Mouse (Mus musculus): ENCODE data around the gene Adamts18. TPM values are rescaled to one million over a fixed set of nuclear protein-coding genes. Genes with fewer than 3 reads are reported as not detected.

Adamts18 gene
- total RNA-seq, 1 experiment, result not detected

GRCm38 (mm10) chr8:113883994-113884393, 35.5 kb upstream of the Adamts18 start:
- Histone ChIP-seq H3K4me3 (ENCODE audit: insufficient read depth in 1 of 2, low read depth in 1 of 2, low read length in 2 of 2, poor library complexity in 1 of 2, severe bottlenecking in 1 of 2) (no peak overlapping the region), H3K36me3 (ENCODE audit: control insufficient read depth, insufficient read depth, low read length, poor library complexity, severe bottlenecking) (no peaks in the 10 kb centered on the region), H3K4me1 (ENCODE audit: control insufficient read depth in 2 of 2, insufficient read depth in 2 of 2, low read length in 2 of 2, poor library complexity in 1 of 2) (no peaks in the 10 kb centered on the region; a peak in 1 of 4 replicates), H3K27ac (ENCODE audit: insufficient read depth, low read depth, low read length, poor library complexity, severe bottlenecking) (no peak overlapping the region), H3K9me3 (ENCODE audit: control insufficient read depth, insufficient read depth, low read depth, low read length) (no peaks in the 10 kb centered on the region), H3K9ac (ENCODE audit: insufficient read depth, low read depth, low read length, poor library complexity, severe bottlenecking) (no peak overlapping the region)
- in situ Hi-C loops (cut with MboI; ENCODE audit: low sequenced_read_pairs in 2 of 2, unreplicated experiment in 2 of 2), result no loop called here
- peak; percentile 55 for DNase-seq (ENCODE audit: low read depth, low spot score)
- TF ChIP-seq HCFC1 (IDR thresholded peaks at IDR 0.05; ENCODE audit: borderline replicate concordance, insufficient read depth, low read length) (no peak), CHD2 (IDR thresholded peaks at IDR 0.05; ENCODE audit: low read depth, low read length) (no peak), ZNF384 (IDR thresholded peaks at IDR 0.05; ENCODE audit: low read depth, low read length) (no peak), ZC3H11A (IDR thresholded peaks at IDR 0.05; ENCODE audit: borderline replicate concordance, low read depth, low read length) (no peak), MAFK (IDR thresholded peaks at IDR 0.05; ENCODE audit: insufficient read depth, low read depth, low read length) (no peak)

GRCm38 (mm10) chr8:113882558-113882957, 34.0 kb upstream of the Adamts18 start:
- Histone ChIP-seq H3K27ac (ENCODE audit: insufficient read depth, low read depth, low read length, poor library complexity, severe bottlenecking) (no peak overlapping the region), H3K36me3 (ENCODE audit: control insufficient read depth, insufficient read depth, low read length, poor library complexity, severe bottlenecking) (no peaks in the 10 kb centered on the region), H3K4me1 (ENCODE audit: control insufficient read depth in 2 of 2, insufficient read depth in 2 of 2, low read length in 2 of 2, poor library complexity in 1 of 2) (no peaks in the 10 kb centered on the region; a peak in 1 of 4 replicates), H3K4me3 (ENCODE audit: insufficient read depth in 1 of 2, low read depth in 1 of 2, low read length in 2 of 2, poor library complexity in 1 of 2, severe bottlenecking in 1 of 2) (no peak overlapping the region), H3K9ac (ENCODE audit: insufficient read depth, low read depth, low read length, poor library complexity, severe bottlenecking) (no peak overlapping the region), H3K9me3 (ENCODE audit: control insufficient read depth, insufficient read depth, low read depth, low read length) (no peaks in the 10 kb centered on the region)
- in situ Hi-C loops (cut with MboI; ENCODE audit: low sequenced_read_pairs in 2 of 2, unreplicated experiment in 2 of 2), result no loop called here
- TF ChIP-seq ZC3H11A (IDR thresholded peaks at IDR 0.05; ENCODE audit: borderline replicate concordance, low read depth, low read length) (no peak), MAFK (IDR thresholded peaks at IDR 0.05; ENCODE audit: insufficient read depth, low read depth, low read length) (no peak), ZNF384 (IDR thresholded peaks at IDR 0.05; ENCODE audit: low read depth, low read length) (no peak), CHD2 (IDR thresholded peaks at IDR 0.05; ENCODE audit: low read depth, low read length) (no peak), HCFC1 (IDR thresholded peaks at IDR 0.05; ENCODE audit: borderline replicate concordance, insufficient read depth, low read length) (no peak)
- no peak for DNase-seq (ENCODE audit: low read depth, low spot score)

- H3K9me3 ChIP-seq (ENCODE audit: control insufficient read depth, insufficient read depth, low read depth, low read length), result no peaks in the 10 kb centered on the region
- TF ChIP-seq ZC3H11A (IDR thresholded peaks at IDR 0.05; ENCODE audit: borderline replicate concordance, low read depth, low read length), result no peak
- no peak overlapping the region for H3K27ac ChIP-seq (ENCODE audit: insufficient read depth, low read depth, low read length, poor library complexity, severe bottlenecking)
- H3K4me1 ChIP-seq (ENCODE audit: control insufficient read depth in 2 of 2, insufficient read depth in 2 of 2, low read length in 2 of 2, poor library complexity in 1 of 2), result no peaks in the 10 kb centered on the region; a peak in 1 of 4 replicates
- H3K4me3 ChIP-seq (ENCODE audit: insufficient read depth in 1 of 2, low read depth in 1 of 2, low read length in 2 of 2, poor library complexity in 1 of 2, severe bottlenecking in 1 of 2), result no peak overlapping the region
- no peak for DNase-seq (ENCODE audit: low read depth, low spot score)
- in situ Hi-C loops (cut with MboI; ENCODE audit: low sequenced_read_pairs in 2 of 2, unreplicated experiment in 2 of 2), result no loop called here
- no peaks in the 10 kb centered on the region for H3K36me3 ChIP-seq (ENCODE audit: control insufficient read depth, insufficient read depth, low read length, poor library complexity, severe bottlenecking)
- H3K9ac ChIP-seq (ENCODE audit: insufficient read depth, low read depth, low read length, poor library complexity, severe bottlenecking), result no peak overlapping the region
Measured at GRCm38 (mm10) chr8:113878411-113879006, 30.0 kb upstream of the Adamts18 start.

- no peak for TF ChIP-seq CHD2 (IDR thresholded peaks at IDR 0.05; ENCODE audit: low read depth, low read length)
- no peak for TF ChIP-seq ZNF384 (IDR thresholded peaks at IDR 0.05; ENCODE audit: low read depth, low read length)
- TF ChIP-seq ZC3H11A (IDR thresholded peaks at IDR 0.05; ENCODE audit: borderline replicate concordance, low read depth, low read length), result no peak
- in situ Hi-C loops (cut with MboI; ENCODE audit: low sequenced_read_pairs in 2 of 2, unreplicated experiment in 2 of 2), result no loop called here
Measured at GRCm38 (mm10) chr8:113873446-113874120, 25.0 kb upstream of the Adamts18 start.

GRCm38 (mm10) chr8:113872436-113872835, 23.9 kb upstream of the Adamts18 start:
- no peaks in the 10 kb centered on the region for H3K4me1 ChIP-seq (ENCODE audit: control insufficient read depth in 2 of 2, insufficient read depth in 2 of 2, low read length in 2 of 2, poor library complexity in 1 of 2)
- no peaks in the 10 kb centered on the region for H3K9me3 ChIP-seq (ENCODE audit: control insufficient read depth, insufficient read depth, low read depth, low read length)
- no peak for DNase-seq (ENCODE audit: low read depth, low spot score)
- H3K4me3 ChIP-seq (ENCODE audit: insufficient read depth in 1 of 2, low read depth in 1 of 2, low read length in 2 of 2, poor library complexity in 1 of 2, severe bottlenecking in 1 of 2), result no peak overlapping the region
- TF ChIP-seq HCFC1 (IDR thresholded peaks at IDR 0.05; ENCODE audit: borderline replicate concordance, insufficient read depth, low read length), result no peak
- no peak for TF ChIP-seq CHD2 (IDR thresholded peaks at IDR 0.05; ENCODE audit: low read depth, low read length)
- no peak for TF ChIP-seq ZNF384 (IDR thresholded peaks at IDR 0.05; ENCODE audit: low read depth, low read length)
- no peak for TF ChIP-seq ZC3H11A (IDR thresholded peaks at IDR 0.05; ENCODE audit: borderline replicate concordance, low read depth, low read length)
- TF ChIP-seq MAFK (IDR thresholded peaks at IDR 0.05; ENCODE audit: insufficient read depth, low read depth, low read length), result no peak
- in situ Hi-C loops (cut with MboI; ENCODE audit: low sequenced_read_pairs in 2 of 2, unreplicated experiment in 2 of 2), result no loop called here
- H3K27ac ChIP-seq (ENCODE audit: insufficient read depth, low read depth, low read length, poor library complexity, severe bottlenecking), result no peak overlapping the region
- no peaks in the 10 kb centered on the region for H3K36me3 ChIP-seq (ENCODE audit: control insufficient read depth, insufficient read depth, low read length, poor library complexity, severe bottlenecking)
- no peak overlapping the region for H3K9ac ChIP-seq (ENCODE audit: insufficient read depth, low read depth, low read length, poor library complexity, severe bottlenecking)

More at GRCm38 (mm10) chr8:113873446-113874120, 25.0 kb upstream of the Adamts18 start:
- Histone ChIP-seq H3K9ac (ENCODE audit: insufficient read depth, low read depth, low read length, poor library complexity, severe bottlenecking) (no peak overlapping the region), H3K9me3 (ENCODE audit: control insufficient read depth, insufficient read depth, low read depth, low read length) (no peaks in the 10 kb centered on the region), H3K36me3 (ENCODE audit: control insufficient read depth, insufficient read depth, low read length, poor library complexity, severe bottlenecking) (no peaks in the 10 kb centered on the region), H3K4me1 (ENCODE audit: control insufficient read depth in 2 of 2, insufficient read depth in 2 of 2, low read length in 2 of 2, poor library complexity in 1 of 2) (no peaks in the 10 kb centered on the region), H3K4me3 (ENCODE audit: insufficient read depth in 1 of 2, low read depth in 1 of 2, low read length in 2 of 2, poor library complexity in 1 of 2, severe bottlenecking in 1 of 2) (no peak overlapping the region), H3K27ac (ENCODE audit: insufficient read depth, low read depth, low read length, poor library complexity, severe bottlenecking) (no peak overlapping the region)
- no peak for DNase-seq (ENCODE audit: low read depth, low spot score)
